Mouse (Mus musculus): Measurements from ENCODE around the gene Cfap61.

- TF ChIP-seq CTCF (IDR thresholded peaks at IDR 0.05; ENCODE audit: low read depth) (no peak), EP300 (IDR thresholded peaks at IDR 0.05; ENCODE audit: low read depth) (no peak)
Observed at GRCm38 (mm10) chr2:146257037-146257436, 322.5 kb downstream of the Cfap61 start.

Data from liver, postnatal 0 days (tissue).